Mouse (Mus musculus): ENCODE data around the gene Serbp1.
"Not testable (repeated sequence)": the region's sequence is repeated elsewhere in the genome, so short reads cannot be mapped to it uniquely, and the experiment has no call there.

The Serbp1 gene

DNA sequence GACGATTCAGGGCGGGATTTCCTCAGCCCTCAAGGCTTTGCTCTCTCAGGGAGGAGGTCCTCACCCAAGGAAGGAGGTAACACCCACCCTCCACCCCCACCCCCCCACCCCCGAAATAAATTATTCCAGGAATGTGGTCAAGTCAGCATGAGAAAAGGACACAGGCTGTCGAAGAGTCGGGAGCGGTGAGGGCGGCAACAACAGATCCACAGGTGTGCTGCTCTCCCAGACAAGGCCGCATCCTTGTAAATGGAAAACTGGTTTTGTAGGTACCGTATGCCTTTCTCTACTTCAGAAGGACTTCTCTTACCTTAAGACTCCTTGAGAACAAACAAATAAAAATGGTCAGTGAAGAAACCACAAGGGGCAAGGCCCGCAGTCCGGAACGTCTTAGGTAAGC lies at the start of gene Serbp1:
Gene Serbp1, plus strand, starts transcription at position 200 of the 400 bp plus-strand sequence.
- no peak for DNase-seq

GRCm38 (mm10) chr6:67193591-67193990 lies 44.4 kb upstream of the Serbp1 start:
- no peak for DNase-seq

- no peak for DNase-seq
These were observed 43.4 kb upstream of the Serbp1 start for GRCm38 (mm10) chr6:67194606-67195005.

- no peak for DNase-seq
These were observed 42.8 kb upstream of the Serbp1 start for GRCm38 (mm10) chr6:67195148-67195611.

DNA sequence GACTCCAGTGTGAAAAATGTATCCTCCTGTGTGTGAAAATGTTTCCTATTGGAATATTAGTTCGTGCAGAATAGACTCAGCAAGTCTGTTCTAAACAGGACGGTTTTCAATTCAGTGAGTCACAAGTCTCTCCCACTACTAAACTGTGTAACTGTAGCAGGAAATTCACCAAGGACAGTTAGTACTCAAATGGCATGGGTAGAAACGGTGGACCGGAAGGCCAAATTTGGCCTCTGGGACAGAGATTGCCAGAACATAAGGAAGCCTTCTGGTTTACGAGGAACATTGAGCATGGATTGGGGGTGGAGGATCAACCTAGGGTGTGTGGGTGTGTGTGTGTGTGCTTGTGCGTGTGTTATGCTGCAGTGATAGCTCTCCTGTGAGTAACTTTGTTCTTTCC lies 41.2 kb upstream of the Serbp1 start:
- peak; percentile 24 for DNase-seq

DNA sequence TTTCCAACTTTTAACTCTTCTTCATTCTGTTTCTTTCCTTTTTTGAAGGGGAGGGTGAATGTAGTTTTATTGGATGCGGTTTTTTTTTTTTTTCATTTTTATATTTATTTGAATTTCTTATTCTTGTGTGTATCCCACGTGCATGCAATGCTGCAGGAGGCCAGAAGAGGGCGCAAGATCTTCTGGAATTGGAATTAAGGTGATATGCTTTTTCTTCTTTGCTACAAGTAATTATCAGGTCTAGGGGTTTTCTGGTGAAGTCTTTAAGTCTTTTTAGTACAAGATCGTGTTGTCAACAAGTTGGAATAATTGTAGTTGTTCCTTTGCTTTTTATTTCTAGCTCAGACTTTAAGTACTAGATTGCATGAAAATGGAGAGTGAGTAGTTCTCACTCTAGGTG lies 39.9 kb upstream of the Serbp1 start:
- no peak for DNase-seq

GRCm38 (mm10) chr6:67200715-67201322 lies 37.2 kb upstream of the Serbp1 start:
- no peak for DNase-seq

GRCm38 (mm10) chr6:67205081-67206037 lies 32.6 kb upstream of the Serbp1 start:
- no peak for DNase-seq

DNA sequence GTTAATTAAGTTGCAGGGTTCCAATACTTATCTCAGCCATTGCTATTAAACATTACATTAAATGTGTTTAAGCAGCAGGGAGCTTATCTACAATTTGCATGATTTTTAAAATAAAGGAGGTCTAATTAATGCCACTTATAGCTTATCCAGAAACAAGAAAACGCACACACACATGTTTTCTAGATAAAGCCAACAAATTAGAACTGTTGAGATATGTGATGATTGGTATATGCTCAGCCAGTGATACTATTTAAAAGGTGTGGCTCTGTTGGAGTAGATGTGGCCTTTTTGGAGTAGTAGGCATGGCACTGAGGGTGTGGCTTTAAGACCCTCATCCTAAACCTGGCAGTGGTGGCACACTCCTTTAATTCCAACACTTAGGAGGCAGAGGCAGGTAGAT lies 25.6 kb upstream of the Serbp1 start:
- DNase-seq = no peak

DNA sequence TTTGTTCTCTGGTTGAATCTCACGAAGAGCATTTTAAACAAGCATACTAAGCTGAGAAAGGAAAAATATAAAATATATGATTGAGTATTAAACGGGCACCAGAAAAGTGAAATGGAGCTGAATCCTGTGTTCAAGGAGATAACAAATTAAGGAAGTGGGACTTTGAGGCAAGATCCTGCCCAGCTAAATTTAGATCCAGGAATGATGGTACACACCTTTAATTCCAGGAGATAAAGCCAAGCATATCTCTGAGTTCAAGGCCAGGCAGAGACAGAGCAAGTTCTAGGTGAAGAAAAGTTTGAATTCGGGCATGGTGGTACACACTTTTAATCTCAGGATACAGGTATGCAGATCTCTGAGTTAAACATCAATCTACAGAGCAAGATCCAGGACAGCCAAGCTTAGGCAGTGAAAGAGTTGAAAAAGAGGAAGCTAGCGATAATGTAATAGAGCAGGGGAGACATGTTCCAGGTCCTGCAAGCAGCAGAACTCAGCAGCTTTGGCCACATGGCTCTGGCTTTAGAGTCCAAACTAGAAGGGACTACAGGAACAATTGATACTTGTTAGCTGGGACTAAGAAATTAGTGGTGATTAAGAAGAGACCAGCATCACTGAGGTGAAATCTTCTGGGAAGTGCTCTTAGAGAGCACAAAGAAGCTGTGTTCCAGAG lies 24.4 kb upstream of the Serbp1 start:
- DNase-seq = no peak

GRCm38 (mm10) chr6:67217402-67217801 lies 20.6 kb upstream of the Serbp1 start:
- no peak for DNase-seq

DNA sequence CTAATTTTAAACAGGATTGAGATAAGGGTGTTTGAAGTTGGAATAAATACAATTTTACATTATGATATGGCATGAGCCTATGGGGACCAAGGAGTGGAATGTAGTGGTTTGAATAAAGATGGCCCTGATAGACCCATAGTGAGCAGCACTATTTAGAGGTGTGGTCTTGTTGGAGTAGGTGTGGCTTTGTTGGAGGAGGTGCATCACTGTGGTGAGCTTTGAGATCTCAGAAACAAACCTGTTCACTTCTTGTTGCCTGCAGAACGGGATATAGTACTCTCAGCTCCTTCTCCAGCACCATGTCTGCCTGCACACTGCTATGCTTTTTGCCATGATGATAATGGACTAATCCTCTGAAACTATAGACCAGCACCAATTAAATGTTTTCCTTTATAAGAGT lies 20.1 kb upstream of the Serbp1 start:
- no peak for DNase-seq

DNA sequence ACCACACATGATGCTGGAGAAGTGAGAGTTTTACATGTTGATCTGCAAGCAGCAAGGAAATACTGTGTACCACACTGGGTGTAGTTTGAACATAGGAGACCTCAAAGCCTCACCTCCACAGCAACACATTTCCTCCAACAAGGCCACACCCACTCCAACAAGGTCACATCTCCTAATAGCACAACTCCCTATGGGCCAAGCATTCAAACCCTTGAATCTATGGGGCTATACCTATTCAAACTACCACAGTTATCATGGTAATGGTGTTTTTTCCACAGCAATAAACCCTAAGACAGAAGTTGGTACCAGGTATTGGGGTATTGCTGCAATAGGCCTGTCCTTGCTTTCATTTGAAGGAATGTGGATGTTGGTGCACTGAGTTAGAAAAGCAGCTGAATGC lies 19.4 kb upstream of the Serbp1 start:
- DNase-seq = no peak

GRCm38 (mm10) chr6:67219931-67220330 lies 18.0 kb upstream of the Serbp1 start:
- DNase-seq = not testable (repeated sequence)

- no peak for DNase-seq
These were observed 17.2 kb upstream of the Serbp1 start for GRCm38 (mm10) chr6:67220731-67221130.

- no peak for DNase-seq
These were observed 14.9 kb upstream of the Serbp1 start for GRCm38 (mm10) chr6:67223082-67223481.

DNA sequence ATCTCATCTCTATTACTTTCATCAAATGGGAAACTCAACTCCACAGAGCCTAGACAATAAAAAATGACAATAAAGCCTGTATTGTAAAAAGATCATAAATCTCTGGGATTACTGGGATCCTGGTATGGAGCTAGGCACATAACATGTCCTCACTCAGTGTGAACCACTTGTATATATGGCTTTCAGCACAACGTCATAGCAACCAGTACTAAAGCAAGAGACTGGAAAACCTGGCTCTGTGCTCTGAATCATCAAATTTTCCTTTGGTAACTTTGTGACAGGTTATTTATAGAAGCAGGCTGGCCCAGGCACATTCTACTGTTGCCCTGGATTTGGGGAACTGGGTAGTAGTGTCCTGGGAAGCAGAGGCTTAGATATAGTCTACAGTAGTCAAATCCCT lies 14.5 kb upstream of the Serbp1 start:
- no peak for DNase-seq

DNA sequence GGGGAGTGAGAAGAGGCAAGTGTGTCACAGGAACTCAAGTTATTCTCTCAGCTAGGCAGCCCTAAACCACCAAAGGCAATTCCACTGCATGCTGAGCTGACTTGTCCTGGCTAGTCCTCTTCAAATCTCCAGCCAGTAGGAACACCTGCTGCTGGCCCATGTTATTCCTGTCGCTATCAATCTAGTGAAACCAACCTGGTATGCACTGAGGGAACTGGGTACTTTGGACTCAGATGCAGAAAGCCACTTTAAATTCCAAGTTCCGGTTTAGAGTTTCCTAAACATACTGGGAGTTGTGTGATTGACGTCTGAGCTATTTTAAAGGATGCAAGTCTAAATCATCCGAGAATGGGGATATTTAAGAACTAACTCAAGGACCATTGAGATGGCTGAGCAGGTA lies 11.7 kb upstream of the Serbp1 start:
- no peak for DNase-seq

GRCm38 (mm10) chr6:67228459-67229107 lies 9.4 kb upstream of the Serbp1 start:
- DNase-seq = no peak

- DNase-seq = no peak
These were observed 8.5 kb upstream of the Serbp1 start for GRCm38 (mm10) chr6:67229521-67229920.

GRCm38 (mm10) chr6:67229922-67230518 lies 8.0 kb upstream of the Serbp1 start:
- DNase-seq = no peak

- DNase-seq = no peak
These were observed 7.0 kb upstream of the Serbp1 start for GRCm38 (mm10) chr6:67230950-67231349.

- no peak for DNase-seq
These were observed 2.3 kb upstream of the Serbp1 start for GRCm38 (mm10) chr6:67235649-67236048.
